Mouse (Mus musculus): Measurements from ENCODE around the gene 1700080O16Rik. TPM values are rescaled to one million over a fixed set of nuclear protein-coding genes. Genes with fewer than 3 reads are reported as not detected.

The 1700080O16Rik gene
- total RNA-seq (2017): not detected in 2 replicates

DNA sequence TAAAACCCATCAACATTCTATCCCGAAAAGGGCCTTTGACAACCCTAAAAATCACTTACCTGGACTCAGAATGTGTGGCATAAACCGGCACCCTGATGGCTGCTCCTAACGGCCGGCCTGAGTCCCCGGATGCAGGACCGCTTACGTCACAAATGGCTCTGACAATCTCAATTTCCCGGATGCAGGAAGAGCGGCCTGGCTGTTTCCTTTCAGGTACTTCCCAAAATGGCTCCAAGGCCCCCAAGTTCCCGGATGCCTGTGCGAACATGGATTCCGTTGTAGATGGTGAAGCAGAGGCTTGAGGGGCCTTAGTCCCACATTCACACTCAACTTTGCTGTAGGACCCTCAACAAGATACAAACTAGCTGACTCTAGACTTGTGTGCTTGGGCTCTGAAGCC is at the start of gene 1700080O16Rik:
Gene 1700080O16Rik, minus strand, starts transcription at position 101 of the 400 bp plus-strand sequence.
- no peak for ATAC-seq (replicated peaks; ENCODE audit: low read depth, poor library complexity, severe bottlenecking)

DNA sequence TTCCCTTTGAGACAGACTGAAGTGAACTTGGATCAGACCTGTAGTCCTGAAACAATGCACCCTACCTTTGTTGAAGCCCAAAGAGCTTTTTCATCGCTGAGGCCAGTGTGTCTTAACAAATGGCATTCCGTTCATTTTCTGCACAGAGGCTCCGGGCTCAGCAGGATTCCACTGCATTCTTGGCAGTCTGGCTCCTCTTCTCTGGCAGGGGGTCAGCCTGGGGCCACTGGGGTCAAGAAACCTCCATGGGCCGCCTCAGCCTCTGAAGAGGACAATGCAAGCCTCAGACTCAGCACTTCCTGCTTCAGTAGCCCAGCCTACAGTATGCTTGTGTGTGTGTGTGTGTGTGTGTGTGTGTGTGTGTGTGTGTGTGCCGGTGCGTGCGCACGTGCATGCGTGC is 45.1 kb upstream of the 1700080O16Rik start:
- no peak for ATAC-seq (replicated peaks; ENCODE audit: low read depth, poor library complexity, severe bottlenecking)

DNA sequence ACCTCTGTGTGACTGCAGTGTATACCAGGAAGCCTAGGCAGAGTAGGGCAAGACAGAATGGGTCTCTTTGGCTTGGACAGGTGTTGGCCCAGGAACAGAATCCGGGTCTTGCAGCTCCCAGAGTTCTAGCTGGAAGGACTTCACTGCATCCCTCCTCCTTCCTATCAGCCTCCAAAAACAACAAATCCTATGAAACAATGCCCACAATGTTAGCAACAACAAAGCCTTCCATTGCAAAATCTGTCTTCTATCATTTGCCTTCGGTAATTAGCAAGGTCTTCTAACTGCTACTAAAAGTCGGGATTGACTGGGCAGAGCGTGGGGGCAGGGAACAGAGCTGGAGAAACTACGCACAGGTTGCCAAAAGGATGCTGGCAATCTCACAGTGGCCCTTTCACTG is 27.5 kb upstream of the 1700080O16Rik start:
- no peak for ATAC-seq (replicated peaks; ENCODE audit: low read depth, poor library complexity, severe bottlenecking)

DNA sequence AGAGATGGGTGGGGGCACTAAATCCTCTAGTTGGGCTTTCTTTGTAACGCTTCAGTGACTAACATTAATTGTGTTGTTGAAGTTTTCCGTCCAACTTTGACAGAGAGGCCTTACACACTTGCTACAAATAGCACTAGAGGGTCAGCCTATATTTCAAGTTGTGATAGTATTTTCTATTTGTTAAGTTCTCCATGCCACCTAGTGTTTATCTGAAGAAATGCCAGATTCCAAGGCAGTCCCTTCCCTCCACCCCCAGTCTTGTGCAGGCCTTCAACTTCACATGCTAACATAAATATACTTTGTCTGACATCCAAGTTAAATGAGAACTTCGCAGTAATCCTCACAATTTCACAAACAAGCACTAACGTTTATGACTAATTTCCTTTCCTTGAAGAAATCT is 26.9 kb upstream of the 1700080O16Rik start:
- no peak for ATAC-seq (replicated peaks; ENCODE audit: low read depth, poor library complexity, severe bottlenecking)

DNA sequence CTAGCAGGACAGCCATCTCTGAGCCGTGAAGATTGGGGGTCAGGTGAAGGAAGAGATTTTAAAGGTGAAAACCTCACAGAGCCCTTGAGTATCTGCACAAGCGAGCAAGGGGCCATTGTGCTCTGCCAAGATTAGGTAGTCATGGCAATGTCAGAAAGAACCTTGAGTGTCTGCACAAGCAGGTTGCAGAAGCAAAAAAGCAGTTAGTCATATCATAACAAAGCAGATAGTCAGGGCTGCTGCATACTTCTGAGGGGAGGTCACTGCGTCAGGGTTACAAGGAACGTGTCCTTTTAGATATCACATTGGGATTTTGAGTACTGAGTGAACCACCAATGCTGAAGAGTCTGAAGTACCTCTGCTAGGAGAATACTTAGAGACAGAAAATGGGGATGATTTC is 3.8 kb upstream of the 1700080O16Rik start:
- ATAC-seq (replicated peaks; ENCODE audit: low read depth, poor library complexity, severe bottlenecking): no peak

DNA sequence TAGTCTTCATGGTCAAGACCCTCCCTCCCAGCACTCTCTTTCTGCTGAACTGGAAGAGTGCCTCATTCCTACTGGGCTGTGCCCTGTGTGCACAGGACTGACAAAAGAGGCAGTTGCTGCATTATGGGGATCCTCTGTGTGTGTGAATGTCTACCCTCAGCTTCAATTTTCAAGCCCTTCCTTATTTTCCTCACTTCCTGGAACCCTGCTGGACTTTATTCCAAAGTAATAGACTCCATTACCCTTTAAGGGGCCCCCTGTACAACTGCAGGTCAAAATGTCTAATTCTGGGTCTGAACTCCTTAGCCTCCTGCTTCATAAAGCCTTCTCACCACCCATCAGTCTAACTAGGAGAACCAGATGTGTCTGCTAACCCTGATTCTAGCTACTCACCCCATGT is 2.0 kb upstream of the 1700080O16Rik start:
- ATAC-seq (replicated peaks; ENCODE audit: low read depth, poor library complexity, severe bottlenecking): no peak

DNA sequence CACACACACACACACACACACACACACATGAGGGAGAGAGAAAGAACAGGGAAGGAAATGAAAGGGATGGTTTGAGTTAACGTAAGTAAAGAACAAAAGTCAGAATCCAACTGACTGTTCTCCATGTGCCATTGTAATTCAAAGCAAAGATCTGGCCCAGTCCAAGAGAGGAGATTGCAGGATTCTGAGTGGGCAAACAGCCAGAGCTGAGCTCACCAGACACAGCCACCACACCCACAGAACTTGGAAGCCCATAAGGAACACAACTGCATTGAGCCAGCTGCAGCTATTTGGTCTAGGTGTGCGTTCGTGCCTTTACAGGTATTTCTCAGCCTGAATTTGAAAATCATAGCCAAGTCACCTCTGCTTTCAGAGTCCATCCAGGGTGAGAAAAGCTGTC is 24.5 kb downstream of the 1700080O16Rik start:
- ATAC-seq (replicated peaks; ENCODE audit: low read depth, poor library complexity, severe bottlenecking): no peak

DNA sequence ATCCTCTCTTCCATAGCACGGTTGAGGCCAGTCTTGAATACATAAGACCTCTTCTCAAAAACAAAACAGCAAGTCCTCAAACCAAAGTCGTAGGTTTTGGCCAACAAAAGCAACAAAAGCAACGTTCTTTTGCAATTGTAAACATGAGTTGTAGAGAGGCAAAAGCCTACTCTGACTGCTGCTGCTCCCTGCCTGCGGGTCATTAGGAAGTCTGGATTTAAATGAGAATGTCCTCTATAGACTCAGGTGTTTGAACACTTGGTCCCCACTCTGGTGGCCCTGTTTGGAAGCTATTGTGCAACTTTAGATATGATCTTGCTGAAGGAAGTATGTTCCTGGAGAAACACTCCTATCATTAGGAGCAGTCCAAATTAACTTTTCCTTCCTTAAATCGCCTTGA is 34.5 kb downstream of the 1700080O16Rik start:
- ATAC-seq (replicated peaks; ENCODE audit: low read depth, poor library complexity, severe bottlenecking): no peak

DNA sequence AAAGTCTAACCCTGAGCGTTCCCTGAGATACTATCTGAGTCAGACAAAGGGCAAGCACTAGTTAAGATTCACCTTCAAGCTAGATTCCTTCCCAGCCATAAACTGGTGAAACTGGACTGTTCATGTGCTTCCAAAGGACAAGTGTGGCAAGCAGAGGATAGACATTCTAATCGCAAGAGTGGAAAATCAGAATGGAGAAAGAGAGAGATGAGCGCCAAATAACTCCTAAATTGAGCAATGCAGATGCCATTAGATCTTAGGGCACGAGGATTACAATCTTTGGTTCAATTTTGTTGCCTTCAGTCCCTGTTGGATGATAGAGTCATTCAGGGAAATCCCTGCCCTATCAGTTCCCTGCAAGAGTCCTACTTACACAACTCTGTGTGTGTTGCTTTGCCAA is 53.5 kb downstream of the 1700080O16Rik start:
- ATAC-seq (replicated peaks; ENCODE audit: low read depth, poor library complexity, severe bottlenecking): no peak

Other genes starting within 250 kb of the 1700080O16Rik start
- gene Usp26, start 171.5 kb downstream of the 1700080O16Rik start, total RNA-seq (2017): not detected in 2 replicates
- gene Gpc4, start 192.5 kb upstream of the 1700080O16Rik start, total RNA-seq (2017): 1.5 and 2.4 TPM in 2 replicates

Measured in common myeloid progenitor, adult 5-6 weeks (primary cell).